Mouse (Mus musculus): ENCODE measurements around the gene Tmem200c. TPM values are rescaled to one million over a fixed set of nuclear protein-coding genes. Genes with fewer than 3 reads are reported as not detected.

Tmem200c gene
- 0.15 TPM in 2 replicates for polyA plus RNA-seq (2012; rRNA removed)

- WGBS: 93% methylated on average over 6 of the region's 6 CpGs
- Histone ChIP-seq H3K4me3 (ENCODE audit: control insufficient read depth, insufficient read depth, low read length) (no peak within 1 kb of the TSS), H3K27ac (ENCODE audit: control insufficient read depth, insufficient read depth, low read length) (no peak within 1 kb of the TSS), H3K4me1 (replicated peaks; ENCODE audit: control insufficient read depth, insufficient read depth, low read length) (no peaks in the 10 kb centered on the region), H3K36me3 (ENCODE audit: control insufficient read depth, insufficient read depth, low read length) (no peaks in the 10 kb centered on the region), H3K27me3 (ENCODE audit: control insufficient read depth, insufficient read depth, low read length) (no peaks in the 10 kb centered on the region)
- no peak for TF ChIP-seq POLR2A (IDR thresholded peaks at IDR 0.05; ENCODE audit: control insufficient read depth, extremely low read depth, insufficient read depth, low read length, poor library complexity)
- no peak for TF ChIP-seq CTCF (IDR thresholded peaks at IDR 0.05; ENCODE audit: borderline replicate concordance, control insufficient read depth, extremely low read depth, insufficient read depth, low read length, poor library complexity)
- DNase-seq: no peak
Observed at GRCm38 (mm10) chr17:68826323-68826722, at the start of gene Tmem200c. Gene Tmem200c, plus strand, starts transcription at chr17:68826623.

GRCm38 (mm10) chr17:68793741-68794140 is 32.7 kb upstream of the Tmem200c start:
- DNase-seq: no peak
- Histone ChIP-seq H3K27me3 (ENCODE audit: control insufficient read depth, insufficient read depth, low read length) (no peaks in the 10 kb centered on the region), H3K4me1 (replicated peaks; ENCODE audit: control insufficient read depth, insufficient read depth, low read length) (no peaks in the 10 kb centered on the region), H3K4me3 (ENCODE audit: control insufficient read depth, insufficient read depth, low read length) (no peak overlapping the region), H3K36me3 (ENCODE audit: control insufficient read depth, insufficient read depth, low read length) (no peaks in the 10 kb centered on the region), H3K27ac (ENCODE audit: control insufficient read depth, insufficient read depth, low read length) (no peak overlapping the region)
- 91% methylated on average over 4 of the region's 4 CpGs for WGBS
- no peak for TF ChIP-seq CTCF (IDR thresholded peaks at IDR 0.05; ENCODE audit: borderline replicate concordance, control insufficient read depth, extremely low read depth, insufficient read depth, low read length, poor library complexity)
- TF ChIP-seq POLR2A (IDR thresholded peaks at IDR 0.05; ENCODE audit: control insufficient read depth, extremely low read depth, insufficient read depth, low read length, poor library complexity): no peak

GRCm38 (mm10) chr17:68836655-68837012 is 10.2 kb downstream of the Tmem200c start:
- H3K27ac ChIP-seq (ENCODE audit: control insufficient read depth, insufficient read depth, low read length): no peak overlapping the region
- H3K4me3 ChIP-seq (ENCODE audit: control insufficient read depth, insufficient read depth, low read length): no peak overlapping the region
- no peak for TF ChIP-seq CTCF (IDR thresholded peaks at IDR 0.05; ENCODE audit: borderline replicate concordance, control insufficient read depth, extremely low read depth, insufficient read depth, low read length, poor library complexity)
- TF ChIP-seq POLR2A (IDR thresholded peaks at IDR 0.05; ENCODE audit: control insufficient read depth, extremely low read depth, insufficient read depth, low read length, poor library complexity): no peak
- H3K27me3 ChIP-seq (ENCODE audit: control insufficient read depth, insufficient read depth, low read length): peaks cover 6% of the 10 kb centered on the region; the same call in 1 of the 2 replicates
- DNase-seq: no peak
- WGBS: 8% methylated on average over 14 of the region's 15 CpGs
- H3K36me3 ChIP-seq (ENCODE audit: control insufficient read depth, insufficient read depth, low read length): no peaks in the 10 kb centered on the region
- no peaks in the 10 kb centered on the region for H3K4me1 ChIP-seq (replicated peaks; ENCODE audit: control insufficient read depth, insufficient read depth, low read length)

GRCm38 (mm10) chr17:68837013-68837858 is 10.8 kb downstream of the Tmem200c start:
- no peak for DNase-seq
- Histone ChIP-seq H3K4me1 (replicated peaks; ENCODE audit: control insufficient read depth, insufficient read depth, low read length) (no peaks in the 10 kb centered on the region), H3K27ac (ENCODE audit: control insufficient read depth, insufficient read depth, low read length) (no peak overlapping the region), H3K36me3 (ENCODE audit: control insufficient read depth, insufficient read depth, low read length) (no peaks in the 10 kb centered on the region), H3K27me3 (ENCODE audit: control insufficient read depth, insufficient read depth, low read length) (peaks cover 6% of the 10 kb centered on the region; the same call in 1 of the 2 replicates), H3K4me3 (ENCODE audit: control insufficient read depth, insufficient read depth, low read length) (no peak overlapping the region)
- 4% methylated on average over 69 of the region's 72 CpGs for WGBS
- no peak for TF ChIP-seq POLR2A (IDR thresholded peaks at IDR 0.05; ENCODE audit: control insufficient read depth, extremely low read depth, insufficient read depth, low read length, poor library complexity)
- TF ChIP-seq CTCF (IDR thresholded peaks at IDR 0.05; ENCODE audit: borderline replicate concordance, control insufficient read depth, extremely low read depth, insufficient read depth, low read length, poor library complexity): no peak

GRCm38 (mm10) chr17:68837859-68838194 is 11.4 kb downstream of the Tmem200c start:
- H3K27me3 ChIP-seq (ENCODE audit: control insufficient read depth, insufficient read depth, low read length): peaks cover 6% of the 10 kb centered on the region; the same call in 1 of the 2 replicates

GRCm38 (mm10) chr17:68839888-68840571 is 13.6 kb downstream of the Tmem200c start:
- Histone ChIP-seq H3K4me3 (ENCODE audit: control insufficient read depth, insufficient read depth, low read length) (no peak overlapping the region), H3K36me3 (ENCODE audit: control insufficient read depth, insufficient read depth, low read length) (no peaks in the 10 kb centered on the region), H3K4me1 (replicated peaks; ENCODE audit: control insufficient read depth, insufficient read depth, low read length) (no peaks in the 10 kb centered on the region), H3K27me3 (ENCODE audit: control insufficient read depth, insufficient read depth, low read length) (peaks cover 6% of the 10 kb centered on the region; the same call in 1 of the 2 replicates), H3K27ac (ENCODE audit: control insufficient read depth, insufficient read depth, low read length) (no peak overlapping the region)
- 18% methylated on average over 17 of the region's 17 CpGs for WGBS
- TF ChIP-seq POLR2A (IDR thresholded peaks at IDR 0.05; ENCODE audit: control insufficient read depth, extremely low read depth, insufficient read depth, low read length, poor library complexity) (no peak), CTCF (IDR thresholded peaks at IDR 0.05; ENCODE audit: borderline replicate concordance, control insufficient read depth, extremely low read depth, insufficient read depth, low read length, poor library complexity) (no peak)
- DNase-seq: no peak

More at GRCm38 (mm10) chr17:68837859-68838194, 11.4 kb downstream of the Tmem200c start:
- no peak overlapping the region for H3K27ac ChIP-seq (ENCODE audit: control insufficient read depth, insufficient read depth, low read length)
- TF ChIP-seq POLR2A (IDR thresholded peaks at IDR 0.05; ENCODE audit: control insufficient read depth, extremely low read depth, insufficient read depth, low read length, poor library complexity): no peak
- TF ChIP-seq CTCF (IDR thresholded peaks at IDR 0.05; ENCODE audit: borderline replicate concordance, control insufficient read depth, extremely low read depth, insufficient read depth, low read length, poor library complexity): no peak
- no peak overlapping the region for H3K4me3 ChIP-seq (ENCODE audit: control insufficient read depth, insufficient read depth, low read length)
- no peak for DNase-seq
- H3K4me1 ChIP-seq (replicated peaks; ENCODE audit: control insufficient read depth, insufficient read depth, low read length): no peaks in the 10 kb centered on the region
- no peaks in the 10 kb centered on the region for H3K36me3 ChIP-seq (ENCODE audit: control insufficient read depth, insufficient read depth, low read length)
- 26% methylated on average over 4 of the region's 4 CpGs for WGBS

All from thymus, adult 2 months (tissue).